Mouse (Mus musculus) layer of hippocampus, postnatal 10 days (tissue): ENCODE results near the gene Wdcp. TPM values are rescaled to one million over a fixed set of nuclear protein-coding genes. Genes with fewer than 3 reads are reported as not detected.
"Not testable (repeated sequence)": the region's sequence is repeated elsewhere in the genome, so short reads cannot be mapped to it uniquely, and the experiment has no call there.

Experiments used
- DNase-seq, 2 experiments: peaks; one replicate each; pipeline ENCODE4 v3.0.0; 2021; ENCODE audit warnings: low spot score in 2 of 2
- total RNA-seq, 2 experiments: library from RNA; stranded (reverse); gene quantifications; 2 replicates each; pipeline ENCODE4 v1.2.3; 2021

The Wdcp gene
- total RNA-seq, 2 experiments from 2014 or later: 11.4 to 12.1 TPM

GRCm38 (mm10) chr12:4864338-4864690 lies 21.2 kb downstream of the Wdcp start:
- DNase-seq: no peak

- no peak for DNase-seq
These were observed 25.8 kb downstream of the Wdcp start for GRCm38 (mm10) chr12:4868924-4869323.

DNA sequence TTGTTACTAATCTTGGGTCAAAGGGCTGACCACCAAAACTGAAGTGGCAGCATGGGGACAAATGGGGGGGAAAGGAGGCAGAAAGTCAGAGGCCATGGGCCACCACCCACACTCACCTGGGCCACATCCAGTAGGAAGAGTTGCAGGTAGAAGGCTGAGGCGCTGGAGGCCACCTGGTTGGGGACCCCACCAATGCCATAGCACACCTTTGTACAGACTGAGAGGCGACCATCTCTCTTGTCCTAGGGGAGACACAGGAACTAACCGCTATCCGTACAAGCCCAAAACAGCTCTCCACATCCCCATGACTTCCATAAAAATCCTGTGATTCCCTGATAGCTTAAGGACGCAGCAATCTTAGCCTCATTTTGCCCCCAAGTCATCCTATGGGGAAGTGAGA lies 28.2 kb downstream of the Wdcp start:
- no peak for DNase-seq

GRCm38 (mm10) chr12:4872273-4872672 lies 29.2 kb downstream of the Wdcp start:
- no peak for DNase-seq

DNA sequence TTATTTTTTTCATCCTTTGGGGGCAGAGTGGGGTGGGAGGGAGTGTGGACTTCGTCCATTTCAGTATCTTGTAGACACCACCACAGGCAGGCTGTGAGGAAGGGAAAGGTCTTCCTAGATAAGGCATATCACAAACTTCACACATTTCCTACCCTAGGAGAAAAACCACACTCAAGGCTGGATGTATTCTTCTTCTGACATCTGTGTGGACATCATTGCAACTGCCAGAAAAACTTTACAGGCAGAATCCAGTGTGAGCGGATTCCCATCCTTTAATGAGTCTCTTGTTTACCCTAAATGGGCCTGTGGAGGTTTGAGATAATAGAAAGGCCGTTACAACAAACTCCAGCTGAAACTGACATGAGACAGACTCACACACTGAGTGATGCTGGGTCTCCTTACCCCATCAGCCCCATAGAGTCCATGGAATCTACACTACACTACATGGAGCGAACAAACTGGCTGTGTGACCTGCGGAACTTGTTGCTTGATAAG lies 29.9 kb downstream of the Wdcp start:
- DNase-seq: no peak

DNA sequence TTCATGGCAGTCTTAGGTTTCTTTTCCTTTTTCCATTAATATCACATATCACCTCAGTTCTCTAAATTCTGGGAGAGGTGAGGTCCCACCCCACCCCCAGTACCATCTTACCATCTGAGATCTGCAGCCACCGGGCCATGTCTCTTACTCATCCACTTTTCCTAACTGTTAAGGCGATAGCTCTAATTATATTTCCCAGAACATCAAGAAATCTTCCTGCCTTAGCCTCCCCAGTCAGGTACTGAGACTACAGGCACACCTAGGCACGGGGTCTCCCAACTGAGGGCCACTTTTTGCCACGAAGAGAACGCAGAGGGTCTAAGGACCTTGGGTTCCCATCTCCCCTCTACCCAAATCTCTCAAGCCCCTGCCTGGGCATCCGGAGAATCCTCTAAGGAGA lies 30.4 kb downstream of the Wdcp start:
- DNase-seq: no peak

DNA sequence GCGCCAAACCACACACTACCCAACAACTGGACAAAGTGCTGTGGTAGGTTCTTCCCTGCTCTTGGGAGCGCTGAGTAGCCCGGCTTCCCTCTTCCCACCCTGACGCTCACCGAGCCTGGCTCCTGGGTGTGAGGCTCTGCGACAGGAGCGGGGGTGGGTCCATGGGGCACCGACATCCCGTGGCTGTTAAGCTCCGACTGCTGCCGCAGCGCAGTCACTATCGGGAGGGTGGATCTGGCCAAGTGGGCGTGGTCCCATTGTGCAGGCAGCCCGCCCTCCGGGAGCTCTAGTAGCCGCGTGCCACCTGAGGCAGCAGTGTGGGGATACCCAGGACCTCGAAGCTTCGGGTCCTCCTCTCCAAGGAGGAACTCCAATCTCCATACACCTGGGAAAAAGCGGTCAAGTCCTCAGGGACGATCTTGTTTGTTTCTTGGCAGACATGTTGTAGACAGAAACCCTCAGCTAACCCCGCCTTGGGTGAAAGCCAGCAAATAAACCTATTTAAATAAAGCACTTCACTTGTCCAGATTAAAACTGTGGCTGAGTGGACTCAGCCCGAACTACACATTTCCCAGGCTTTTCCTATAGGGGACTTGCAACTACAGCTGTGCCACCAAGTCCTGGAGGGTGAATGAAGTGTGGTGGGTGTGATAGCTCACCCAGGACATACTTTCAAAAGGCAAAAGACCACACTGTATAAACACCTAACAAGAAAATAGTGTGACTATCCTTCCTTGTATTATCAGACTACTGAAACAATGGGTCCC lies 31.2 kb downstream of the Wdcp start, which contains the start of gene Mfsd2b:
Gene Mfsd2b (minus strand): TSS at position 199 of the 767 bp plus-strand sequence.
- DNase-seq: peak; percentile 44 to 65

- DNase-seq: no peak
These were observed 32.5 kb downstream of the Wdcp start for GRCm38 (mm10) chr12:4875623-4876022.

- no peak for DNase-seq
These were observed 35.2 kb downstream of the Wdcp start for GRCm38 (mm10) chr12:4878296-4878783.

DNA sequence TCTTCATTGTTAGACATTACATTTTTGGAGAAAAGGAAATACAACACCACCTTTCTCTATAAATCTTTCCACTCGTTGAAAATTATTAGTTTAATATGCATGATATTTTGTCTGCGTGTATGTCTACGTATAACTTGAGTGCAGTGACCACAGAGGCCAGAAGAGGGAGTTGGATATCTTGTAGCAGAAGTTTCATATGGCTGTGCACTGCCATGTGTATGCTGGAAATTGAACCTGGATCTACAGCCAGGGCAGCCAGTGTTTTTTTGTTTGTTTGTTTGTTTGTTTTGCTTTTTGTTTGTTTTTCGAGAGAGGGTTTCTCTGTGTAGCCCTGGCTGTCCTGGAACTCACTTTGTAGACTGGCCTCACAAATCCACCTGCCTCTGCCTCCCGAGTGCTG lies 35.9 kb downstream of the Wdcp start:
- DNase-seq: no peak

- no peak for DNase-seq
These were observed 39.0 kb downstream of the Wdcp start for GRCm38 (mm10) chr12:4882086-4882485.

- no peak for DNase-seq
These were observed 42.0 kb downstream of the Wdcp start for GRCm38 (mm10) chr12:4885062-4885461.

- not testable (repeated sequence) for DNase-seq
These were observed 43.5 kb downstream of the Wdcp start for GRCm38 (mm10) chr12:4886581-4886980.

GRCm38 (mm10) chr12:4888739-4889138 lies 45.6 kb downstream of the Wdcp start:
- no peak for DNase-seq

- no peak for DNase-seq
These were observed 46.1 kb downstream of the Wdcp start for GRCm38 (mm10) chr12:4889251-4889650.

GRCm38 (mm10) chr12:4889891-4890290 lies 46.8 kb downstream of the Wdcp start:
- DNase-seq: no peak

- DNase-seq: no peak
These were observed 54.9 kb downstream of the Wdcp start for GRCm38 (mm10) chr12:4898024-4898423.

DNA sequence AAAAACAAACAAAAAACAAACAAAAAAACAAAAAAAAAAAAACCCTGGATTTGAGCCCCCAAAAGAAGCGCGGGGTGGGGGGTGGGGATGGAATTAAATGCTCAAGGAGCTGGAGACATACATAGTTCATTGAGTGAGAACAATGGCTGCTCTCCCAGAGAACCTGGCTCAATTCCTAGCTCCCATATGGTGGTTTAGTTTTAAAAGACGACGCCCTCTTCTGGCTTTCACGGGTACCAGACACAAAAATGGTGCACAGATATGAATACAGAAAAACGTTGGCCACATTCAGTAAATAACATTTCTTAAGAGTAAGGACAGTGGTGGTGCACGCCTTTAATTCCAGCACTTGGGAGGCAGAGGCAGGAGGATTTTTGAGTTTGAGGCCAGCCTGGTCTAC lies 62.8 kb downstream of the Wdcp start:
- no peak for DNase-seq

- DNase-seq: no peak
These were observed 63.4 kb downstream of the Wdcp start for GRCm38 (mm10) chr12:4906476-4906875.

GRCm38 (mm10) chr12:4906951-4907906 lies 64.1 kb downstream of the Wdcp start, which contains the start of gene Ubxn2a:
TSS of gene Ubxn2a (minus strand) at chr12:4907705.
- peak; percentile 96 to 97 for DNase-seq

- no peak for DNase-seq
These were observed 65.3 kb downstream of the Wdcp start for GRCm38 (mm10) chr12:4908391-4908790.
